Mouse (Mus musculus): Measurements from ENCODE around the gene Git1. TPM values are rescaled to one million over a fixed set of nuclear protein-coding genes. Genes with fewer than 3 reads are reported as not detected.

Gene Git1
- polyA plus RNA-seq, 1 experiment: 92.9 TPM

- TF ChIP-seq GATA1 (IDR thresholded peaks at IDR 0.05; ENCODE audit: low read length): no peak
Observed at GRCm38 (mm10) chr11:77519043-77519442, 25.7 kb downstream of the Git1 start, which contains the start of gene Gm10392. Gene Gm10392, minus strand, starts transcription at chr11:77519198.

- TF ChIP-seq GATA1 (IDR thresholded peaks at IDR 0.05; ENCODE audit: low read length): no peak
Observed at GRCm38 (mm10) chr11:77520601-77521529, 27.5 kb downstream of the Git1 start.

DNA sequence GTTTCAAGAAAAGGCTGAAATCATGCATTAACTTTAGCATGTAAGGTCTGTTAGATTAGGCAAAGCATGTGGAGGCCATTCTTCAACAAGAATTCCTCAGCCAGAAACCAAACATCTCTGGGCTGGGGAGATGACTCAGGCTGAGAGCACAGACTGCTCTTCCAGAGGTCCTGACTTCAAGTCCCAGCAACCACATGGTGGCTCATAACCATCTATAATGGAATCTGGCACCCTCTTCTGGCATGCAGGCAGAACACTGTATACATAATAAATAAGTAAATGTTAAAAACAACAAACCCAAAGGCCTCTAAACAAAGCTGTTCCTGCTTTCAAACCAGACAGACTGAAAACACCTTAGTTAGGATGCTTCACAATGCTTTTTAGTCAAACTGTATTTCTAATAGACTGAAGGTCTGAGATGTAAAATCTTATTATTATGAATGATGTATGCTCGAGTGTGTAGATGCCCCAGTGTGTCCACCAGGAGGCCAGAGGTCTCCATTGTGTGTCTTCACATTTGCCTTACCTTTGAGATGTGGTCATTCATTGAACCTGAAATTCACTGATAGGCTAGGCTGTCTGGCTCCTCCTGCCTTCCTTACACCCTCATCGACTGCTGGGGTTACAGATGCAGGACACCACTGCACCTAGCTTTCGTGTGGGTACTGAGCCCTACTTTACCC is 32.6 kb downstream of the Git1 start:
- no peak for TF ChIP-seq GATA1 (IDR thresholded peaks at IDR 0.05; ENCODE audit: low read length)

DNA sequence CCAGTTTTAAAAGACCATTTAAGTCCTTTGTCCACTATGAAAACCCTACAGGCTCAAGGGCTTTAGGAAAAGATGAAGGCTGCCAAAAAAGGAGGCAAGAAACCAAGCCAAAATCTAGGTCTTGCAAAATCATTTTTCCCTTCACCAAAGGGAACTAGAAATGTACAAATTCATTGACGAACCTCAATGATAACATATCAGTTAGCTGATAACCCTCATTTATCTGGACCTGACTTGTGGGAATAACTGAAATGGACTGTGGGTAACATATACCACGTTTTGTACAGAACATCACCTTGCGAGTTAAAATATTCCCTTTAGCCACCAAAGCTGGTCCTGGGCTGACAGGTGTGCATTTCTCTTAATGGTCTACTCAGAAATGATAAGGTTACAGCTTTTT is 36.3 kb downstream of the Git1 start:
- no peak for TF ChIP-seq GATA1 (IDR thresholded peaks at IDR 0.05; ENCODE audit: low read length)

DNA sequence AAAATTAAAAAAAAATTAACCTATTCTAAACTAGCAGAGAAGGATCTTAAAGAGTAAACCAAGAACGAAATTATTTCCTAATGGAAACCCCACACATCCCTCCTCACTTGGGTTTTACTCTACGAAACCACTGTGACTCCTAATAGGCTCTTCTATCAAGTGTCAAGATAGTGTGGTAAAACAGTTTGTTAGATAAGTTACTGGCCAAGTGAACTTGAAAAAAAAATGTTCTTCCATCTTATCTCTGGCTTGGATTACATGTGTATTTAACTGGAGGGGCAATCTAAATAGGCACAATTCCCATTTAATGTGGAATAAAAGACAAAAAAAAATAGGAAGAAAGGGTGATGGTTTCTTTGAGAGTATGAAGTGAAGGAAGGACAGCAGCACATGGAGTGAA is 37.5 kb downstream of the Git1 start:
- no peak for TF ChIP-seq GATA1 (IDR thresholded peaks at IDR 0.05; ENCODE audit: low read length)

GRCm38 (mm10) chr11:77532202-77532846 is 39.0 kb downstream of the Git1 start:
- no peak for TF ChIP-seq GATA1 (IDR thresholded peaks at IDR 0.05; ENCODE audit: low read length)

DNA sequence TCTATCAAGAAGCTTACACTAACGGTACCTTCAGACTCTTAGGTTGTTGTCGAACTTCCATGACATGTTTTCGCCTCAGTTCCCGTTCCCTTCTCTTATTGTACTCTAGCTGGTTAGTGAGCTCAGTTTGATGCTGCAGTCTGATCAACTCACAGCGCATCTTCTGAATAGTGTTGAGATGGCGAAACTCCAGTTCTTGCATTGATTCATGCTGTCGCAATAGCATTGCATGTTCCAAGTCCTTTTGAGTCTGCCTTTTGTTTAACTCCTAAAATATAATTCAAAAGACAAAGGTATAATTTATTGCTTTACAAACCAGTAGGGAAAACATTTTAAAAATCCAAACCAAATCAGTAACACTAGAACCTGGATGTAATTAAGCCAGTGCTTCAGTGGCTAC is 51.9 kb downstream of the Git1 start:
- TF ChIP-seq GATA1 (IDR thresholded peaks at IDR 0.05; ENCODE audit: low read length): no peak

Other genes with a start within 250 kb of the Git1 start
- gene Coro6, start 31.2 kb upstream of the Git1 start, polyA plus RNA-seq (2012): 0.02 TPM in 1 of 2 replicates, not detected in the other
- 4.6 and 5.0 TPM in 2 replicates for gene Ankrd13b, start 3.9 kb upstream of the Git1 start, polyA plus RNA-seq (2012)
- 0.29 and 0.30 TPM in 2 replicates for gene Abhd15, start 21.6 kb downstream of the Git1 start, polyA plus RNA-seq (2012)
- gene Trp53i13, start 22.4 kb downstream of the Git1 start, polyA plus RNA-seq (2012): 5.1 and 6.8 TPM in 2 replicates
- not detected in 2 replicates for gene Gm10392, start 25.6 kb downstream of the Git1 start, polyA plus RNA-seq (2012)
- 2.8 and 3.0 TPM in 2 replicates for gene Taok1, start 114.3 kb downstream of the Git1 start, polyA plus RNA-seq (2012)
- gene Nufip2, start 192.6 kb downstream of the Git1 start, polyA plus RNA-seq (2012): 29.8 and 35.6 TPM in 2 replicates
- gene Cryba1, start 231.7 kb downstream of the Git1 start, polyA plus RNA-seq (2012): not detected in 2 replicates